Mouse (Mus musculus): ENCODE measurements around the gene Emc9. TPM values are rescaled to one million over a fixed set of nuclear protein-coding genes. Genes with fewer than 3 reads are reported as not detected.

Emc9 gene
- polyA plus RNA-seq, 1 experiment: 7.5 TPM

DNA sequence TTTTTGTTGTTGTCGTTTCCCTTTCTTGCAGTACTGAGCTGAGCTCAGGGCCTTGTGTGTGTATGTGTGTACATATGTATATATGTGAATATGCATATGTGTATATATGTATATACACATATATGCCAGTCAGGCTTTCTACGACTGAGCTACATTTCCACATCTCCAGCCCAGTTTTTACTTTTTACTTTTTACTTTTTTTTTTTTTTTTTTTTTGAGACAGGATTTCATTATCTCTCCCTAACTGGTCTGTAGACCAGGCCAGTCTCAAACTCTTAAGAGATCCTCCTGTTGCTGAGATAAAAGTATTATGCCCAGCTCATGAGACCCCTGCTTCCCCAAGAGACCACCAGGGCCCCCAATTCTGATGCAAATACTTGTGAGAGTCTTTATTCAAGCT is 31.7 kb upstream of the Emc9 start:
- Histone ChIP-seq H3K36me3 (ENCODE audit: control insufficient read depth, insufficient read depth) (no peaks in the 10 kb centered on the region), H3K4me3 (ENCODE audit: insufficient read depth, poor library complexity, severe bottlenecking) (no peak overlapping the region), H3ac (ENCODE audit: control insufficient read depth, insufficient read length, low read depth) (no peak overlapping the region), H3K79me3 (ENCODE audit: low read depth) (no peaks in the 10 kb centered on the region), H3K79me2 (ENCODE audit: control insufficient read depth, insufficient read depth) (no peaks in the 10 kb centered on the region), H3K27me3 (ENCODE audit: control insufficient read depth, insufficient read depth, insufficient read length) (no peaks in the 10 kb centered on the region)
- TF ChIP-seq MYOD1 (IDR thresholded peaks at IDR 0.05; ENCODE audit: control insufficient read depth, insufficient read length, low read depth) (no peak), FOSL1 (IDR thresholded peaks at IDR 0.05; ENCODE audit: insufficient read depth, low read length, poor library complexity, severe bottlenecking) (no peak), CTCF (IDR thresholded peaks at IDR 0.05; ENCODE audit: control insufficient read depth, insufficient read depth, insufficient read length) (no peak), CEBPB (IDR thresholded peaks at IDR 0.05; ENCODE audit: low read depth) (no peak), USF1 (IDR thresholded peaks at IDR 0.05; ENCODE audit: low read depth) (no peak), MYOG (IDR thresholded peaks at IDR 0.05; ENCODE audit: control insufficient read depth, extremely low read depth, insufficient read length) (no peak), MAX (IDR thresholded peaks at IDR 0.05) (no peak)

DNA sequence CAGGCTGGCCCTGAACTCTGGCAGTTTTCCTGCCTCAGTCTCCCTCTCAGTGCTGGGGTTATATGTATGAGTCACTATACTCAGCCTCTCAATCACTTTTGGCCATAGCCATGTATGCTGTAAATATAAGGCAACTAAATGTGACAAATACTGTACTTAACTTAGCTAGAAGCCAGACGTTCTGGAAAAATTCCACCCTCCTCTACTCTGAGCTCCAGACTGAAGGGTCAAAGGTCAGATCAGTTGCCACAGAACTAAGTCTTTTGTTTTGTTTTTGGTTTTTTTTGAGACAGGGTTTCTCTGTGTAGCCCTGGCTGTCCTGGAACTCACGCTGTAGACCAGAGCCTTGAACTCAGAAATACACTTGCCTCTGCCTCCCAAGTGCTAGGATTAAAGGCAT is 30.8 kb upstream of the Emc9 start:
- H3K79me3 ChIP-seq (ENCODE audit: low read depth): no peaks in the 10 kb centered on the region
- H3K36me3 ChIP-seq (ENCODE audit: control insufficient read depth, insufficient read depth): no peaks in the 10 kb centered on the region
- H3K27me3 ChIP-seq (ENCODE audit: control insufficient read depth, insufficient read depth, insufficient read length): no peaks in the 10 kb centered on the region
- no peaks in the 10 kb centered on the region for H3K79me2 ChIP-seq (ENCODE audit: control insufficient read depth, insufficient read depth)
- no peak overlapping the region for H3K4me3 ChIP-seq (ENCODE audit: insufficient read depth, poor library complexity, severe bottlenecking)
- H3ac ChIP-seq (ENCODE audit: control insufficient read depth, insufficient read length, low read depth): no peak overlapping the region
- TF ChIP-seq CEBPB (IDR thresholded peaks at IDR 0.05; ENCODE audit: low read depth) (no peak), USF1 (IDR thresholded peaks at IDR 0.05; ENCODE audit: low read depth) (no peak), MAX (IDR thresholded peaks at IDR 0.05) (no peak), MYOG (IDR thresholded peaks at IDR 0.05; ENCODE audit: control insufficient read depth, extremely low read depth, insufficient read length) (no peak), CTCF (IDR thresholded peaks at IDR 0.05; ENCODE audit: control insufficient read depth, insufficient read depth, insufficient read length) (no peak), MYOD1 (IDR thresholded peaks at IDR 0.05; ENCODE audit: control insufficient read depth, insufficient read length, low read depth) (no peak)

DNA sequence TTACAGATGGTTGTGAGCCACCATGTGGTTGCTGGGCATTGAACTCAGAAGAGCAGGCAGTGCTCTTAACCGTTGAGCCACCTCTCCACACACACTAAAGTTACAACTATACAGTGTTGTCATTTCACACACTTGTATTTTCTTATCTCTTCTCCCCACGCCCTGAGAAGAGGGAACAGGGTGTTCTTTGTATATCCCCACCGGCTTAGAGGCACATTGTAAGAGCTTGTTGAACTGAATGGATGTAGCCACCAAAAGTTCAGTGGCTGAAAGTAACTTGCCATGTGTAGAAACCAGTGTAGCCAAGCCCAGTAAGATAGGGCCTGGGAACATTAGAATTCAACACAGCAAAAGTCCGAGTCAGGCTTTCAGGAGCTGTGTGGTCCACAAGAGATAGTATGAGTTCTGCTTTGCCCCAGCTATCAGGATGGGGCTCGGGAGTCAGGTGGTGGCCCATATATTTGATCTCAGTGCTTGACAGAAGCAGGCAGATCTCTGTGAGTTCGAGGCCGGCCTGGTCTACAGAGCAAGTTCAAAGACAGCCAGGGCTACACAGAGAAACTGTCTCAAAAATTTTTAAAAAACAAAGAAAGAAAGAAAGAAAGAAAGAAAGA is 29.6 kb upstream of the Emc9 start:
- TF ChIP-seq MAX (IDR thresholded peaks at IDR 0.05): no peak
- TF ChIP-seq MYOG (IDR thresholded peaks at IDR 0.05; ENCODE audit: control insufficient read depth, extremely low read depth, insufficient read length): no peak
- TF ChIP-seq FOSL1 (IDR thresholded peaks at IDR 0.05; ENCODE audit: insufficient read depth, low read length, poor library complexity, severe bottlenecking): no peak
- no peak for TF ChIP-seq CTCF (IDR thresholded peaks at IDR 0.05; ENCODE audit: control insufficient read depth, insufficient read depth, insufficient read length)
- TF ChIP-seq MYOD1 (IDR thresholded peaks at IDR 0.05; ENCODE audit: control insufficient read depth, insufficient read length, low read depth): no peak
- no peak for TF ChIP-seq USF1 (IDR thresholded peaks at IDR 0.05; ENCODE audit: low read depth)
- TF ChIP-seq CEBPB (IDR thresholded peaks at IDR 0.05; ENCODE audit: low read depth): no peak
- Histone ChIP-seq H3K36me3 (ENCODE audit: control insufficient read depth, insufficient read depth) (peaks cover under 1% of the 10 kb centered on the region), H3K79me3 (ENCODE audit: low read depth) (no peaks in the 10 kb centered on the region), H3K79me2 (ENCODE audit: control insufficient read depth, insufficient read depth) (no peaks in the 10 kb centered on the region), H3K4me3 (ENCODE audit: insufficient read depth, poor library complexity, severe bottlenecking) (no peak overlapping the region), H3ac (ENCODE audit: control insufficient read depth, insufficient read length, low read depth) (no peak overlapping the region), H3K27me3 (ENCODE audit: control insufficient read depth, insufficient read depth, insufficient read length) (no peaks in the 10 kb centered on the region)

DNA sequence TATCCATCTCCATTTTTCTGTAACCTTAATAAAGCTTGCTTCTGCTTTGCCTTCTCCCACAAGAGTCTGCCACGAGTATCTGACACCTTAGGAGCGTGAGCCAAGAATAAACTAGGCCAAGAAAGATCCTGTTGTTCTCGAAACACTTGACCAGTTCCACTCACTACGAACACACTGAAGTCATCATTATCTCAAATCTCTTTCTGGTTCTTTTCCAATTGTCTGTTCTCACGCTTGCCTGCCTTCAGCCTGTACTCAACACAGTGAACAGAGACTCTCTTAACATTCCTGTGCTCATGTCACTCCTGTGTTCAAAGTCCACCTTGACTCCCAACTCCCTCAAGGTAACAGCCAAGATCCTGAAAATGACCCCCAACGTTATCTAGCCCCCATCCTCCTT is 28.2 kb upstream of the Emc9 start:
- no peak overlapping the region for H3K4me3 ChIP-seq (ENCODE audit: insufficient read depth, poor library complexity, severe bottlenecking)
- no peak for TF ChIP-seq USF1 (IDR thresholded peaks at IDR 0.05; ENCODE audit: low read depth)
- TF ChIP-seq MAX (IDR thresholded peaks at IDR 0.05): no peak
- TF ChIP-seq MYOD1 (IDR thresholded peaks at IDR 0.05; ENCODE audit: control insufficient read depth, insufficient read length, low read depth): no peak
- TF ChIP-seq CEBPB (IDR thresholded peaks at IDR 0.05; ENCODE audit: low read depth): no peak
- no peak for TF ChIP-seq CTCF (IDR thresholded peaks at IDR 0.05; ENCODE audit: control insufficient read depth, insufficient read depth, insufficient read length)
- no peak overlapping the region for H3ac ChIP-seq (ENCODE audit: control insufficient read depth, insufficient read length, low read depth)
- no peaks in the 10 kb centered on the region for H3K27me3 ChIP-seq (ENCODE audit: control insufficient read depth, insufficient read depth, insufficient read length)
- no peaks in the 10 kb centered on the region for H3K79me2 ChIP-seq (ENCODE audit: control insufficient read depth, insufficient read depth)
- H3K79me3 ChIP-seq (ENCODE audit: low read depth): no peaks in the 10 kb centered on the region
- peaks cover 14% of the 10 kb centered on the region for H3K36me3 ChIP-seq (ENCODE audit: control insufficient read depth, insufficient read depth)

- Histone ChIP-seq H3K79me3 (ENCODE audit: low read depth) (no peaks in the 10 kb centered on the region), H3K79me2 (ENCODE audit: control insufficient read depth, insufficient read depth) (no peaks in the 10 kb centered on the region), H3K27me3 (ENCODE audit: control insufficient read depth, insufficient read depth, insufficient read length) (no peaks in the 10 kb centered on the region), H3ac (ENCODE audit: control insufficient read depth, insufficient read length, low read depth) (no peak overlapping the region), H3K36me3 (ENCODE audit: control insufficient read depth, insufficient read depth) (peaks cover 42% of the 10 kb centered on the region), H3K4me3 (ENCODE audit: insufficient read depth, poor library complexity, severe bottlenecking) (no peak overlapping the region)
- no peak for TF ChIP-seq FOSL1 (IDR thresholded peaks at IDR 0.05; ENCODE audit: insufficient read depth, low read length, poor library complexity, severe bottlenecking)
These were observed 23.2 kb upstream of the Emc9 start for GRCm38 (mm10) chr14:55608339-55608738.

- Histone ChIP-seq H3K27me3 (ENCODE audit: control insufficient read depth, insufficient read depth, insufficient read length) (no peaks in the 10 kb centered on the region), H3K4me3 (ENCODE audit: insufficient read depth, poor library complexity, severe bottlenecking) (no peak overlapping the region), H3ac (ENCODE audit: control insufficient read depth, insufficient read length, low read depth) (no peak overlapping the region), H3K79me3 (ENCODE audit: low read depth) (no peaks in the 10 kb centered on the region), H3K36me3 (ENCODE audit: control insufficient read depth, insufficient read depth) (peaks cover 60% of the 10 kb centered on the region), H3K79me2 (ENCODE audit: control insufficient read depth, insufficient read depth) (no peaks in the 10 kb centered on the region)
- TF ChIP-seq USF1 (IDR thresholded peaks at IDR 0.05; ENCODE audit: low read depth) (no peak), CEBPB (IDR thresholded peaks at IDR 0.05; ENCODE audit: low read depth) (no peak), MYOG (IDR thresholded peaks at IDR 0.05; ENCODE audit: control insufficient read depth, extremely low read depth, insufficient read length) (no peak), MAX (IDR thresholded peaks at IDR 0.05) (no peak), FOSL1 (IDR thresholded peaks at IDR 0.05; ENCODE audit: insufficient read depth, low read length, poor library complexity, severe bottlenecking) (no peak), MYOD1 (IDR thresholded peaks at IDR 0.05; ENCODE audit: control insufficient read depth, insufficient read length, low read depth) (no peak), CTCF (IDR thresholded peaks at IDR 0.05; ENCODE audit: control insufficient read depth, insufficient read depth, insufficient read length) (no peak)
These were observed 20.8 kb upstream of the Emc9 start for GRCm38 (mm10) chr14:55605743-55606459.
